Mouse (Mus musculus): ENCODE results near the gene Foxe1.
A peak's percentile ranks its signal among the peaks of the same experiment; 100 is the strongest.

Foxe1 gene

GRCm38 (mm10) chr4:46343596-46344260 lies at the start of gene Foxe1:
Foxe1 (plus strand) TSS chr4:46343609.
- no peak for DNase-seq (ENCODE audit: low spot score in 2 of 2)

- peak; percentile 56 to 72 for DNase-seq (ENCODE audit: low spot score in 2 of 2)
Measured at GRCm38 (mm10) chr4:46304071-46304470, 39.3 kb upstream of the Foxe1 start.

- DNase-seq (ENCODE audit: low spot score in 2 of 2), result peak; percentile 76 to 83
Measured at GRCm38 (mm10) chr4:46304757-46305384, 38.5 kb upstream of the Foxe1 start.

GRCm38 (mm10) chr4:46305436-46305835 lies 38.0 kb upstream of the Foxe1 start:
- DNase-seq (ENCODE audit: low spot score in 2 of 2), result no peak

- DNase-seq (ENCODE audit: low spot score in 2 of 2), result peak in 1 of 2 experiments; percentile 23
Measured at GRCm38 (mm10) chr4:46307341-46307740, 36.1 kb upstream of the Foxe1 start.

- DNase-seq (ENCODE audit: low spot score in 2 of 2), result no peak
Measured at GRCm38 (mm10) chr4:46307869-46308268, 35.5 kb upstream of the Foxe1 start.

- DNase-seq (ENCODE audit: low spot score in 2 of 2), result no peak
Measured at GRCm38 (mm10) chr4:46311631-46312030, 31.8 kb upstream of the Foxe1 start.

- DNase-seq (ENCODE audit: low spot score in 2 of 2), result no peak
Measured at GRCm38 (mm10) chr4:46321730-46322389, 21.5 kb upstream of the Foxe1 start.

GRCm38 (mm10) chr4:46322715-46323114 lies 20.7 kb upstream of the Foxe1 start:
- no peak for DNase-seq (ENCODE audit: low spot score in 2 of 2)

- no peak for DNase-seq (ENCODE audit: low spot score in 2 of 2)
Measured at GRCm38 (mm10) chr4:46328906-46329305, 14.5 kb upstream of the Foxe1 start.

- DNase-seq (ENCODE audit: low spot score in 2 of 2), result no peak
Measured at GRCm38 (mm10) chr4:46335846-46336245, 7.6 kb upstream of the Foxe1 start.

- no peak for DNase-seq (ENCODE audit: low spot score in 2 of 2)
Measured at GRCm38 (mm10) chr4:46337990-46338389, 5.4 kb upstream of the Foxe1 start.

GRCm38 (mm10) chr4:46339026-46339425 lies 4.4 kb upstream of the Foxe1 start:
- DNase-seq (ENCODE audit: low spot score in 2 of 2), result no peak

GRCm38 (mm10) chr4:46339584-46339983 lies 3.8 kb upstream of the Foxe1 start:
- no peak for DNase-seq (ENCODE audit: low spot score in 2 of 2)

- no peak for DNase-seq (ENCODE audit: low spot score in 2 of 2)
Measured at GRCm38 (mm10) chr4:46341831-46342680, 1.4 kb upstream of the Foxe1 start.

- DNase-seq (ENCODE audit: low spot score in 2 of 2), result no peak
Measured at GRCm38 (mm10) chr4:46342711-46343286, 610 bp upstream of the Foxe1 start.

GRCm38 (mm10) chr4:46344288-46344687 lies 879 bp downstream of the Foxe1 start:
- no peak for DNase-seq (ENCODE audit: low spot score in 2 of 2)

GRCm38 (mm10) chr4:46345056-46345772 lies 1.8 kb downstream of the Foxe1 start:
- DNase-seq (ENCODE audit: low spot score in 2 of 2), result no peak

- no peak for DNase-seq (ENCODE audit: low spot score in 2 of 2)
Measured at GRCm38 (mm10) chr4:46345773-46346100, 2.3 kb downstream of the Foxe1 start.

- no peak for DNase-seq (ENCODE audit: low spot score in 2 of 2)
Measured at GRCm38 (mm10) chr4:46346221-46346620, 2.8 kb downstream of the Foxe1 start.

- no peak for DNase-seq (ENCODE audit: low spot score in 2 of 2)
Measured at GRCm38 (mm10) chr4:46347141-46347540, 3.7 kb downstream of the Foxe1 start.

Data from urinary bladder, postnatal 36 days (tissue).